In the genomic region with DNA sequence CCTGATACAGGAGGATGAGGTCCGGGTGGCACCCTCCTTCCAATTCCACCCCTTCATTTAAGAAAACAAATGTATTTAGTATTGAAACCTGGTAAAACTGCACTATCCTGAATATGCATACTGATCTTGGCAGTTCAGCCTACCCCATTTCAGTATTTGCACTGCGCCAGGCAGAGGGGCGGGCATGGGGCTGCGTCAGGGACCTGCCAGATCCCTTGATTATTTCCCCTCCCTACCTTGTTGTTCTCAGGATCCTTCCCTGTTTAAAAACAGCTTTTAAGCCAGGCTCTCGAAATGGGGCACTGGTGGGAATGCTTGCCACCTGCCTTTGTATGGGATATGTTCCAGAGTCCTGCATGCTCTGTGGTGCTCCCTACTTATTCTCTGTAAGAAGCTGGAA, we compare ENCODE assay signal across 7 mouse cellular contexts. TPM values are rescaled to one million over a fixed set of nuclear protein-coding genes. Genes with fewer than 3 reads are reported as not detected.
DNase-seq lines count a peak whose midpoint lies in the region; ATAC-seq lines count a peak whose summit lies in the region.

No protein-coding gene starts in this region.

- no peak overlapping the region for H3K27ac ChIP-seq in forebrain, embryonic 11.5 days (ENCODE audit: low read depth, low read length)
- H3K27ac ChIP-seq in limb, embryonic 15.5 days = no peak overlapping the region

- H3K4me3 ChIP-seq in megakaryocyte, embryonic 14.5 days (replicated peaks) = peak overlapping the region; percentile 100
- H3K4me3 ChIP-seq in forebrain, embryonic 11.5 days (ENCODE audit: low read depth, low read length) = peak overlapping the region; percentile 74
- peak overlapping the region; percentile 75 for H3K4me3 ChIP-seq in limb, embryonic 15.5 days

- H3K27me3 ChIP-seq in megakaryocyte, embryonic 14.5 days (replicated peaks) = no peaks in the 10 kb centered on the region
- no peaks in the 10 kb centered on the region; the same call in 1 of the 2 replicates for H3K27me3 ChIP-seq in forebrain, embryonic 11.5 days (ENCODE audit: control insufficient read depth, insufficient read depth, low read length)
- H3K27me3 ChIP-seq in limb, embryonic 15.5 days = no peaks in the 10 kb centered on the region

- ATAC-seq in megakaryocyte, adult 5-6 weeks (ENCODE audit: poor library complexity, severe bottlenecking) = no peak
- no peak for ATAC-seq in forebrain, embryonic 11.5 days (replicated peaks; ENCODE audit: low FRiP score)
- ATAC-seq in limb, embryonic 15.5 days (ENCODE audit: insufficient number of reproducible peaks, low FRiP score, low TSS enrichment, low read depth) = no peak
- no peak for ATAC-seq in activated CD4-positive, CD25-positive, alpha-beta regulatory T cell, adult 4 months

- no peak for DNase-seq in forebrain, embryonic 11.5 days (ENCODE audit: low spot score)
- peak; percentile 37 for DNase-seq in thymus, postnatal 25 days
- DNase-seq in natural killer cell, adult 2 months (ENCODE audit: low spot score in 2 of 2) = no peak

- peak overlapping the region; percentile 93 for H3K4me2 ChIP-seq in forebrain, embryonic 11.5 days (ENCODE audit: low read depth, low read length, severe bottlenecking)
- peak overlapping the region; percentile 96 for H3K4me2 ChIP-seq in limb, embryonic 15.5 days

- WGBS in forebrain, embryonic 11.5 days = 25% methylated on average over 5 of the region's 5 CpGs
- WGBS in limb, embryonic 15.5 days = 52% methylated on average over 5 of the region's 5 CpGs

- peaks cover 10% of the 10 kb centered on the region for H3K36me3 ChIP-seq in megakaryocyte, embryonic 14.5 days (replicated peaks; ENCODE audit: low read length)
- H3K36me3 ChIP-seq in forebrain, embryonic 11.5 days (ENCODE audit: control insufficient read depth, insufficient read depth, low read length) = no peaks in the 10 kb centered on the region
- no peaks in the 10 kb centered on the region for H3K36me3 ChIP-seq in limb, embryonic 15.5 days

- H3K4me1 ChIP-seq in megakaryocyte, embryonic 14.5 days = peaks cover 71% of the 10 kb centered on the region
- H3K4me1 ChIP-seq in forebrain, embryonic 11.5 days (replicated peaks; ENCODE audit: control insufficient read depth, insufficient read depth, low read length) = peaks cover 11% of the 10 kb centered on the region
- peaks cover 35% of the 10 kb centered on the region for H3K4me1 ChIP-seq in limb, embryonic 15.5 days

- H3K9me3 ChIP-seq in megakaryocyte, embryonic 14.5 days = no peaks in the 10 kb centered on the region
- H3K9me3 ChIP-seq in forebrain, embryonic 11.5 days (ENCODE audit: control insufficient read depth, low read length) = no peaks in the 10 kb centered on the region
- no peaks in the 10 kb centered on the region for H3K9me3 ChIP-seq in limb, embryonic 15.5 days

- H3K9ac ChIP-seq in forebrain, embryonic 11.5 days (ENCODE audit: low read length) = peak overlapping the region; percentile 77
- H3K9ac ChIP-seq in limb, embryonic 15.5 days = no peak overlapping the region

RNA-seq across cellular contexts. Expression of a gene that starts 1.7 kb away (rescaled TPM):
- 27.1 and 40.6 TPM in 2 replicates for polyA plus RNA-seq in megakaryocyte, embryonic 14.5 days (2012; ENCODE audit: insufficient read depth, low replicate concordance)
- total RNA-seq in megakaryocyte, adult 5-6 weeks (2015) = 182 and 187 TPM in 2 replicates
- total RNA-seq in megakaryocyte, adult 5-6 weeks (2017) = 63.8 and 76.0 TPM in 2 replicates
- 41.9 and 45.7 TPM in 2 replicates for polyA plus RNA-seq in forebrain, embryonic 11.5 days (2014; fragmentation: Nextera tagmentation; extraction: Ambion mirVana)
- 39.1 and 44.0 TPM in 2 replicates for polyA plus RNA-seq in limb, embryonic 15.5 days (2015; fragmentation: Nextera tagmentation; extraction: Ambion mirVana)
- 10 to 100 TPM; 59.7 to 63.6 TPM for polyA plus RNA-seq in activated CD4-positive, CD25-positive, alpha-beta regulatory T cell, adult 4 months (2017; shearing (Covaris generic))
